Mouse (Mus musculus): ENCODE measurements at regions not wholly inside any gene's neighbourhood (a gene's known extent, or its start where the extent isn't known, plus 50 kb on each side); places are given as distances from the start of the nearest gene placed in this dataset.

GRCm38 (mm10) chr3:33902431-33902830, 58.3 kb upstream of the Ccdc39 start:
- H3K36me3 ChIP-seq (ENCODE audit: control insufficient read depth, insufficient read depth, low read length), result no peaks in the 10 kb centered on the region
- no peaks in the 10 kb centered on the region for H3K79me2 ChIP-seq (replicated peaks; ENCODE audit: control insufficient read depth, insufficient read depth, low read length)
- H3K27ac ChIP-seq, result no peak overlapping the region
- H3K4me1 ChIP-seq (ENCODE audit: control insufficient read depth, insufficient read depth, low read length), result no peaks in the 10 kb centered on the region
- H3K27me3 ChIP-seq (ENCODE audit: control insufficient read depth, insufficient read depth, low read length), result no peaks in the 10 kb centered on the region
- no peak overlapping the region for H3K4me3 ChIP-seq
- 54% methylated on average over 2 of the region's 2 CpGs for WGBS
- intact Hi-C loops (cut with DNase I), result no loop called here
- TF ChIP-seq POLR2A (IDR thresholded peaks at IDR 0.05; ENCODE audit: insufficient read depth, low read depth, low read length) (no peak), CTCF (IDR thresholded peaks at IDR 0.05) (no peak), EP300 (IDR thresholded peaks at IDR 0.05; ENCODE audit: insufficient read depth, low read depth, low read length) (no peak)
- H3K9ac ChIP-seq (ENCODE audit: low read depth, low read length), result no peak overlapping the region
- DNase-seq, result no peak

DNA sequence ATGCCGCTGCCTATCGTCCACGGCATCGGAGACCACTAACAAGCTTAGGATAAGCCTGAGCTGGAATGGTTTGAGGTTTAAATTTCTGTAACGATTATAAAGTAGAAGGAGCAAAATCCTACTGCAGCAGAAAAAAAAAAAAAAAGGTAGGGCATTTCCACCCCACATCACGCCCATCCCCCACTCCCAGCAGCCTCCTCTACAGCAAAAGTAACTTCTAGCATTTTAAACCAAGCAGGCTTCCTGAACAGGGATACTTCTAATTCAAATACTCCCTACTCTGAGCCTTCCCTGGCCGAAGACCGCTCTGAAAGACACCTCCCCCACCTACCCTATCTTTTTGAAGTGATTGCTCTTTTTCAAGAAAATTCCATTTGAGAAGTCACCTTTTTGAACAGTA, 59.2 kb upstream of the Ccdc39 start:
- Histone ChIP-seq H3K27ac (no peak overlapping the region), H3K9ac (ENCODE audit: low read depth, low read length) (no peak overlapping the region), H3K27me3 (ENCODE audit: control insufficient read depth, insufficient read depth, low read length) (no peaks in the 10 kb centered on the region), H3K4me1 (ENCODE audit: control insufficient read depth, insufficient read depth, low read length) (no peaks in the 10 kb centered on the region), H3K79me2 (replicated peaks; ENCODE audit: control insufficient read depth, insufficient read depth, low read length) (no peaks in the 10 kb centered on the region), H3K36me3 (ENCODE audit: control insufficient read depth, insufficient read depth, low read length) (no peaks in the 10 kb centered on the region), H3K4me3 (no peak overlapping the region)
- WGBS, result 83% methylated on average over 8 of the region's 8 CpGs
- DNase-seq, result no peak
- intact Hi-C loops (cut with DNase I), result no loop called here
- TF ChIP-seq POLR2A (IDR thresholded peaks at IDR 0.05; ENCODE audit: insufficient read depth, low read depth, low read length) (no peak), EP300 (IDR thresholded peaks at IDR 0.05; ENCODE audit: insufficient read depth, low read depth, low read length) (no peak), CTCF (IDR thresholded peaks at IDR 0.05) (no peak)

GRCm38 (mm10) chr3:33903816-33904215, 59.7 kb upstream of the Ccdc39 start:
- WGBS, result 45% methylated on average over 4 of the region's 4 CpGs
- H3K27me3 ChIP-seq (ENCODE audit: control insufficient read depth, insufficient read depth, low read length), result no peaks in the 10 kb centered on the region
- TF ChIP-seq POLR2A (IDR thresholded peaks at IDR 0.05; ENCODE audit: insufficient read depth, low read depth, low read length) (no peak), EP300 (IDR thresholded peaks at IDR 0.05; ENCODE audit: insufficient read depth, low read depth, low read length) (no peak), CTCF (IDR thresholded peaks at IDR 0.05) (no peak)

GRCm38 (mm10) chr3:33904854-33905678, 61.0 kb upstream of the Ccdc39 start:
- H3K9ac ChIP-seq (ENCODE audit: low read depth, low read length), result no peak overlapping the region
- no peak for TF ChIP-seq EP300 (IDR thresholded peaks at IDR 0.05; ENCODE audit: insufficient read depth, low read depth, low read length)
- no peak for TF ChIP-seq CTCF (IDR thresholded peaks at IDR 0.05)
- no peak for TF ChIP-seq POLR2A (IDR thresholded peaks at IDR 0.05; ENCODE audit: insufficient read depth, low read depth, low read length)
- DNase-seq, result no peak

More at GRCm38 (mm10) chr3:33903816-33904215, 59.7 kb upstream of the Ccdc39 start:
- Histone ChIP-seq H3K36me3 (ENCODE audit: control insufficient read depth, insufficient read depth, low read length) (no peaks in the 10 kb centered on the region), H3K4me1 (ENCODE audit: control insufficient read depth, insufficient read depth, low read length) (no peaks in the 10 kb centered on the region), H3K9ac (ENCODE audit: low read depth, low read length) (no peak overlapping the region), H3K27ac (no peak overlapping the region), H3K4me3 (no peak overlapping the region), H3K79me2 (replicated peaks; ENCODE audit: control insufficient read depth, insufficient read depth, low read length) (no peaks in the 10 kb centered on the region)
- intact Hi-C loops (cut with DNase I), result no loop called here
- no peak for DNase-seq

GRCm38 (mm10) chr3:33905679-33906007, 61.5 kb upstream of the Ccdc39 start:
- no peak for TF ChIP-seq CTCF (IDR thresholded peaks at IDR 0.05)
- TF ChIP-seq POLR2A (IDR thresholded peaks at IDR 0.05; ENCODE audit: insufficient read depth, low read depth, low read length), result no peak
- TF ChIP-seq EP300 (IDR thresholded peaks at IDR 0.05; ENCODE audit: insufficient read depth, low read depth, low read length), result no peak
- no peaks in the 10 kb centered on the region for H3K4me1 ChIP-seq (ENCODE audit: control insufficient read depth, insufficient read depth, low read length)
- intact Hi-C loops (cut with DNase I), result no loop called here

More at GRCm38 (mm10) chr3:33904854-33905678, 61.0 kb upstream of the Ccdc39 start:
- Histone ChIP-seq H3K79me2 (replicated peaks; ENCODE audit: control insufficient read depth, insufficient read depth, low read length) (no peaks in the 10 kb centered on the region), H3K4me1 (ENCODE audit: control insufficient read depth, insufficient read depth, low read length) (no peaks in the 10 kb centered on the region), H3K27me3 (ENCODE audit: control insufficient read depth, insufficient read depth, low read length) (no peaks in the 10 kb centered on the region), H3K27ac (no peak overlapping the region), H3K36me3 (ENCODE audit: control insufficient read depth, insufficient read depth, low read length) (no peaks in the 10 kb centered on the region), H3K4me3 (no peak overlapping the region)
- intact Hi-C loops (cut with DNase I), result no loop called here
- 50% methylated on average over 22 of the region's 22 CpGs for WGBS

DNA sequence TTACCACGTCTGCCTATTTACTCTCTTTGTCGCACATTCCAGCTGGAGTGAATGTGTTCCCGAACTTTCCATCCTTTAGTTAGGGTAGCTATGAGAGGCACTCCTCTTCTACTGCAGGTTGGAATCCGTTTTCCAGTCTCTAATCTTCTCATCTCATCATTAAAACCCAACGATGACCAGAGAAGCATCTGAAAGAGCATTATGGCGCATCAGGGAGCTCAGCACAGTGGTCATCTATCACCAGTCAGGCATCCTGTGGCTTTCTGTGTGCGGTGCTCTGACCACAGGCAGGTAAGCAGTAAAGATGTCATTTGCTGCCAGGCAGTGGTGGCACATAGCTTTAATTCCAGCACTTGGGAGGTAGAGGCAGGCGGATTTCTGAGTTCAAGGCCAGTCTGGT, 63.0 kb upstream of the Ccdc39 start:
- Histone ChIP-seq H3K4me1 (ENCODE audit: control insufficient read depth, insufficient read depth, low read length) (no peaks in the 10 kb centered on the region), H3K27ac (no peak overlapping the region), H3K36me3 (ENCODE audit: control insufficient read depth, insufficient read depth, low read length) (no peaks in the 10 kb centered on the region), H3K79me2 (replicated peaks; ENCODE audit: control insufficient read depth, insufficient read depth, low read length) (no peaks in the 10 kb centered on the region), H3K27me3 (ENCODE audit: control insufficient read depth, insufficient read depth, low read length) (no peaks in the 10 kb centered on the region), H3K4me3 (no peak overlapping the region), H3K9ac (ENCODE audit: low read depth, low read length) (no peak overlapping the region)
- WGBS, result 83% methylated on average over 8 of the region's 8 CpGs
- intact Hi-C loops (cut with DNase I), result no loop called here
- TF ChIP-seq POLR2A (IDR thresholded peaks at IDR 0.05; ENCODE audit: insufficient read depth, low read depth, low read length) (no peak), CTCF (IDR thresholded peaks at IDR 0.05) (no peak), EP300 (IDR thresholded peaks at IDR 0.05; ENCODE audit: insufficient read depth, low read depth, low read length) (no peak)
- DNase-seq, result no peak

More at GRCm38 (mm10) chr3:33905679-33906007, 61.5 kb upstream of the Ccdc39 start:
- H3K27ac ChIP-seq, result no peak overlapping the region
- H3K4me3 ChIP-seq, result no peak overlapping the region
- H3K27me3 ChIP-seq (ENCODE audit: control insufficient read depth, insufficient read depth, low read length), result no peaks in the 10 kb centered on the region
- H3K9ac ChIP-seq (ENCODE audit: low read depth, low read length), result no peak overlapping the region
- 54% methylated on average over 5 of the region's 5 CpGs for WGBS
- DNase-seq, result no peak
- H3K36me3 ChIP-seq (ENCODE audit: control insufficient read depth, insufficient read depth, low read length), result no peaks in the 10 kb centered on the region
- H3K79me2 ChIP-seq (replicated peaks; ENCODE audit: control insufficient read depth, insufficient read depth, low read length), result no peaks in the 10 kb centered on the region
